Mouse (Mus musculus) forebrain, postnatal 0 days (tissue): Measurements from ENCODE around the gene Col9a1. TPM values are rescaled to one million over a fixed set of nuclear protein-coding genes. Genes with fewer than 3 reads are reported as not detected.

Experiments used
- ATAC-seq: fragments of 200-750 bp; cut with Nextera tagmentation; 2 replicates; pipeline ENCODE4 v1.8.0; 2017; ENCODE audit warnings: mild to moderate bottlenecking, moderate library complexity
- DNase-seq: peaks from one replicate; pipeline ENCODE4 v3.0.0-alpha.2; 2015
- H3K27ac ChIP-seq: fragments of 300-500 bp; sonication (generic); 2 replicates; pipeline ENCODE4 v1.5.1; 2014; ENCODE audit warnings: low read depth, mild to moderate bottlenecking, antibody characterized with exemption, low read length, moderate library complexity, mixed read lengths
- H3K27me3 ChIP-seq: fragments of 300-500 bp; sonication (generic); 2 replicates; pipeline ENCODE4 v1.6.1; 2014; ENCODE audit warnings: mild to moderate bottlenecking, low read length, mixed read lengths; ENCODE audit not compliant: insufficient read depth
- H3K36me3 ChIP-seq: fragments of 300-500 bp; sonication (generic); 2 replicates; pipeline ENCODE4 v1.6.1; 2014; ENCODE audit warnings: mild to moderate bottlenecking, moderate library complexity; ENCODE audit not compliant: insufficient read depth
- H3K4me1 ChIP-seq: fragments of 300-500 bp; sonication (generic); 2 replicates; pipeline ENCODE4 v1.6.1; 2014; ENCODE audit warnings: antibody characterized with exemption; ENCODE audit not compliant: insufficient read depth
- H3K4me2 ChIP-seq: fragments of 300-500 bp; sonication (generic); 2 replicates; pipeline ENCODE4 v1.6.1; 2014; ENCODE audit warnings: low read depth, mild to moderate bottlenecking, moderate library complexity
- H3K4me3 ChIP-seq: fragments of 300-500 bp; sonication (generic); 2 replicates; pipeline ENCODE4 v1.5.1; 2014; ENCODE audit warnings: low read depth, low read length, mixed read lengths
- H3K9ac ChIP-seq: fragments of 300-500 bp; sonication (generic); 2 replicates; pipeline ENCODE4 v1.6.1; 2014; ENCODE audit warnings: mild to moderate bottlenecking
- H3K9me3 ChIP-seq: fragments of 300-500 bp; sonication (generic); 2 replicates; pipeline ENCODE4 v1.6.1; 2016; ENCODE audit warnings: low read length
- CTCF ChIP-seq: sonication (generic); IDR thresholded peaks from 2 replicates; pipeline ENCODE4 v1.5.1; 2016; ENCODE audit warnings: antibody characterized with exemption, control low read depth, low read depth
- WGBS: fragments of 180-500 bp; shearing (Covaris S2); extraction: QIAGEN DNeasy Blood & Tissue Kit; methylation state at CpG from one replicate; pipeline ENCODE4 v1.1.7; 2014; 5-methylcytosine and 5-hydroxymethylcytosine counted together
- polyA plus RNA-seq: library from polyadenylated mRNA; unstranded; fragments of >200 nt; fragmentation: Nextera tagmentation; extraction: Ambion mirVana; gene quantifications from 2 replicates; pipeline ENCODE4 v1.2.1, GENCODE M21; 2015
- total RNA-seq: library from RNA; depleted of rRNA; stranded (reverse); fragments of >200 nt; gene quantifications from 2 replicates; pipeline ENCODE4 v1.2.3, GENCODE M21; 2014; rRNA removed

The Col9a1 gene
- total and polyA plus RNA-seq, 2 experiments from 2014 or later, result 1.8 to 4.2 TPM

- WGBS, result 86% methylated on average over 7 of the region's 7 CpGs
- no peak for TF ChIP-seq CTCF
Observed at GRCm38 (mm10) chr1:24294979-24295942, 117.9 kb downstream of the Col9a1 start.

GRCm38 (mm10) chr1:24300700-24301099 is 123.3 kb downstream of the Col9a1 start:
- Histone ChIP-seq H3K4me2 (no peak overlapping the region), H3K4me1 (no peaks in the 10 kb centered on the region), H3K4me3 (no peak overlapping the region), H3K36me3 (no peaks in the 10 kb centered on the region), H3K9ac (no peak overlapping the region), H3K27ac (no peak overlapping the region), H3K27me3 (no peaks in the 10 kb centered on the region; the same call in 1 of the 2 replicates), H3K9me3 (no peaks in the 10 kb centered on the region)
- 92% methylated on average over 3 of the region's 3 CpGs for WGBS
- TF ChIP-seq CTCF, result peak; percentile 19; the same call in 1 of the 2 replicates
- DNase-seq, result no peak
- no peak for ATAC-seq

More at GRCm38 (mm10) chr1:24294979-24295942, 117.9 kb downstream of the Col9a1 start:
- Histone ChIP-seq H3K27me3 (no peaks in the 10 kb centered on the region), H3K27ac (no peak overlapping the region), H3K36me3 (no peaks in the 10 kb centered on the region), H3K4me2 (no peak overlapping the region), H3K4me3 (no peak overlapping the region), H3K4me1 (no peaks in the 10 kb centered on the region), H3K9ac (no peak overlapping the region), H3K9me3 (no peaks in the 10 kb centered on the region)
- ATAC-seq (no peak), DNase-seq (no peak)

Other genes starting within 250 kb of the Col9a1 start
- gene Sdhaf4, start 172.0 kb upstream of the Col9a1 start, total RNA-seq, result 44.1 and 62.4 TPM in 2 replicates
- 111 and 136 TPM in 2 replicates for gene Sdhaf4, start 172.0 kb upstream of the Col9a1 start, polyA plus RNA-seq
- gene Fam135a, start 77.3 kb upstream of the Col9a1 start, total RNA-seq, result 32.1 and 45.4 TPM in 2 replicates
- 13.4 and 19.3 TPM in 2 replicates for gene Fam135a, start 77.3 kb upstream of the Col9a1 start, polyA plus RNA-seq